In the genomic region with DNA sequence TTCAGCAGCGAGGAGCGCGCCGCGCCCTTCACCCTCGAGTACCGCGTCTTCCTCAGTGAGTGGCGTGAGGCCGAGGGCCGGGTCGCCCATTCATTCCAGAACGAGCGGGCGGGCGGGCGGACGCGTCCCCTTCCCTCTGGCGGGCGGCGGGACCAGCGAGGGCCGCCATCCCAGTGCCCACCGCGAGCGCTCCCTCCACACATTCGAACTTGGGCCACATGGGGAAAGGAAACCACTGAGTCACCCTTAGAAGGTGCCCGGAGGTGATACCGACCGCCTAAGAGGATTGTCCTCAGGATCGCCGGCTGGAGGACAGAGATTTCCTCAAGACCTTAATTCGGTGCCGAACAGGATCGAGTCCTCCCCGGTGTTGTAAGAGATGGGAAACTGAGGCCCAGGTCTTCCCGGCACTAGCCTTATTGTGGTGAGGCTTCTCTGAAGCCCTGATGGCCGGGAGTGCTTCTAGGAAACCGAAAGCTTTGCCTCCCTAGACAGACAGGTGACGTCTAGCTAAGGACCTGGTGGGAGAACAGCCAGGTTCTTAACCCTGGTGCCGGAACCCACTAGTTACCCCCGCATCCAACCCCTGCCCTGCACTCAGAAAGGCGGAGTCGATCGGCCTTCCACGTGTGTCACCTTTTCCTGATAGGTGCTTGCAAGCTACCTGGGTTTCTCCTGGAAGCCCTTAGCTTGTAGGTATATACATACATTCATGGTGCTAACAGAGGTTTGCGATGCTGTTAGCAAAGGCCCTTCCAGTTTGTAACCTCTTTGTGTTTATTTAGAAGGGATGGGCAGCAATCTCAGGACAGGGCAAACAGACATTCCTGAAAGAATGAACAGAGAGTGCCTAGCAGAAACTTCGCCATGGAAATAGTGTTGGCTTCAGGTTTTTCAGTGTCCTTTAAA, we compare ENCODE assay signal across 8 mouse cellular contexts. TPM values are rescaled to one million over a fixed set of nuclear protein-coding genes. Genes with fewer than 3 reads are reported as not detected.
DNase-seq lines count a peak whose midpoint lies in the region; ATAC-seq and TF ChIP-seq lines count a peak whose summit lies in the region.

No protein-coding gene starts in this region.

- peak overlapping the region; percentile 85 for H3K9ac ChIP-seq in forebrain, embryonic 14.5 days (ENCODE audit: low read length)
- peak overlapping the region; percentile 84 for H3K9ac ChIP-seq in midbrain, embryonic 15.5 days

- no peak for DNase-seq in layer of hippocampus, adult 2 months (ENCODE audit: low spot score in 2 of 2)
- DNase-seq in layer of hippocampus, adult 18-20 months (ENCODE audit: low spot score in 2 of 2): no peak
- DNase-seq in ZHBTc4 (ENCODE audit: low read depth, low spot score): peak; percentile 54
- no peak for DNase-seq in forebrain, embryonic 14.5 days (ENCODE audit: low spot score)
- peak; percentile 6 to 18 for DNase-seq in kidney, postnatal 36 days
- DNase-seq in adrenal gland, adult 8-10 months: no peak
- no peak for DNase-seq in left cerebral cortex, postnatal 10 days (ENCODE audit: extremely low spot score in 1 of 2, low spot score in 2 of 2)

- peaks cover 6% of the 10 kb centered on the region for H3K4me1 ChIP-seq in forebrain, embryonic 14.5 days (ENCODE audit: control insufficient read depth, insufficient read depth, low read length)
- peaks cover 21% of the 10 kb centered on the region for H3K4me1 ChIP-seq in midbrain, embryonic 15.5 days

- peak overlapping the region; percentile 91 for H3K4me3 ChIP-seq in layer of hippocampus, adult 2 months
- H3K4me3 ChIP-seq in forebrain, embryonic 14.5 days (ENCODE audit: low read depth, low read length): peak overlapping the region; percentile 85
- H3K4me3 ChIP-seq in midbrain, embryonic 15.5 days: peak overlapping the region; percentile 86

- TF ChIP-seq CTCF in layer of hippocampus, adult 2 months (conservative IDR thresholded peaks at IDR 0.05): no peak

- 1% methylated on average over 46 of the region's 49 CpGs for WGBS in forebrain, embryonic 14.5 days
- WGBS in midbrain, embryonic 15.5 days: 2% methylated on average over 49 of the region's 49 CpGs

- peak overlapping the region; percentile 93 for H3K4me2 ChIP-seq in forebrain, embryonic 14.5 days (ENCODE audit: low read length)
- H3K4me2 ChIP-seq in midbrain, embryonic 15.5 days: peak overlapping the region; percentile 88

- no peaks in the 10 kb centered on the region for H3K9me3 ChIP-seq in forebrain, embryonic 14.5 days (replicated peaks; ENCODE audit: control insufficient read depth, low read length)
- no peaks in the 10 kb centered on the region for H3K9me3 ChIP-seq in midbrain, embryonic 15.5 days

- peak overlapping the region; percentile 86 for H3K27ac ChIP-seq in layer of hippocampus, adult 2 months
- peak overlapping the region; percentile 84 for H3K27ac ChIP-seq in forebrain, embryonic 14.5 days (ENCODE audit: low read depth, low read length)
- H3K27ac ChIP-seq in midbrain, embryonic 15.5 days: peak overlapping the region; percentile 86

- no peaks in the 10 kb centered on the region for H3K27me3 ChIP-seq in forebrain, embryonic 14.5 days (replicated peaks; ENCODE audit: control insufficient read depth, insufficient read depth, low read length)
- no peaks in the 10 kb centered on the region for H3K27me3 ChIP-seq in midbrain, embryonic 15.5 days (replicated peaks)

- peaks cover 15% of the 10 kb centered on the region; the same call in 1 of the 2 replicates for H3K36me3 ChIP-seq in forebrain, embryonic 14.5 days (ENCODE audit: control insufficient read depth, insufficient read depth, low read length)
- no peaks in the 10 kb centered on the region for H3K36me3 ChIP-seq in midbrain, embryonic 15.5 days (replicated peaks)

- ATAC-seq in forebrain, embryonic 14.5 days: peak; percentile 72; the same call in 1 of the 2 replicates
- peak; percentile 71 for ATAC-seq in midbrain, embryonic 15.5 days (replicated peaks)

- intact Hi-C loops in left cerebral cortex, postnatal 10 days (cut with DNase I): loop anchor here (5.0 kb wide), 1 partner anchor 37 kb away; no protein-coding TSS in a partner anchor

RNA-seq across cellular contexts. Expression of a gene that starts 0.6 kb away (rescaled TPM):
- total RNA-seq in layer of hippocampus, adult 2 months (2021): 10 to 100 TPM; 96.5 to 98.5 TPM
- 100 to 1,000 TPM; 101 to 109 TPM for total RNA-seq in layer of hippocampus, adult 18-20 months (2021)
- 264 and 265 TPM in 2 replicates for polyA plus RNA-seq in forebrain, embryonic 14.5 days (2014; fragmentation: Nextera tagmentation; extraction: Ambion mirVana)
- 209 and 210 TPM in 2 replicates for polyA plus RNA-seq in midbrain, embryonic 15.5 days (2015; fragmentation: Nextera tagmentation; extraction: Ambion mirVana)
- total RNA-seq in adrenal gland, adult 8-10 months (2022): 100 to 1,000 TPM in 2 of 4 experiments, 10 to 100 TPM in 2; 70.0 to 114 (median 96.9) TPM
- total RNA-seq in left cerebral cortex, postnatal 10 days (2021): 100 to 1,000 TPM; 121 to 129 TPM

RNA-seq across cellular contexts. Expression of a gene that starts 31.1 kb away (rescaled TPM):
- total RNA-seq in layer of hippocampus, adult 2 months (2021): 100 to 1,000 TPM; 117 to 124 TPM
- 100 to 1,000 TPM; 119 to 122 TPM for total RNA-seq in layer of hippocampus, adult 18-20 months (2021)
- polyA plus RNA-seq in forebrain, embryonic 14.5 days (2014; fragmentation: Nextera tagmentation; extraction: Ambion mirVana): 245 and 253 TPM in 2 replicates
- 199 and 206 TPM in 2 replicates for polyA plus RNA-seq in midbrain, embryonic 15.5 days (2015; fragmentation: Nextera tagmentation; extraction: Ambion mirVana)
- total RNA-seq in adrenal gland, adult 8-10 months (2022): 100 to 1,000 TPM; 192 to 224 (median 209) TPM
- 100 to 1,000 TPM; 133 to 136 TPM for total RNA-seq in left cerebral cortex, postnatal 10 days (2021)

RNA-seq across cellular contexts. Expression of a gene that starts 46.3 kb away (rescaled TPM):
- total RNA-seq in layer of hippocampus, adult 2 months (2021): 10 to 100 TPM; 23.3 to 23.8 TPM
- total RNA-seq in layer of hippocampus, adult 18-20 months (2021): 10 to 100 TPM; 22.2 to 25.9 TPM
- polyA plus RNA-seq in forebrain, embryonic 14.5 days (2014; fragmentation: Nextera tagmentation; extraction: Ambion mirVana): 23.7 and 24.6 TPM in 2 replicates
- polyA plus RNA-seq in midbrain, embryonic 15.5 days (2015; fragmentation: Nextera tagmentation; extraction: Ambion mirVana): 31.1 and 32.9 TPM in 2 replicates
- total RNA-seq in adrenal gland, adult 8-10 months (2022): 100 to 1,000 TPM in 2 of 4 experiments, 10 to 100 TPM in 2; 58.1 to 133 (median 96.3) TPM
- total RNA-seq in left cerebral cortex, postnatal 10 days (2021): 10 to 100 TPM; 28.5 to 36.6 TPM

RNA-seq across cellular contexts. Expression of a gene that starts 53.7 kb away (rescaled TPM):
- total RNA-seq in layer of hippocampus, adult 2 months (2021): 1 to 10 TPM; 4.0 to 4.7 TPM
- total RNA-seq in layer of hippocampus, adult 18-20 months (2021): 1 to 10 TPM; 4.5 to 5.8 TPM
- polyA plus RNA-seq in forebrain, embryonic 14.5 days (2014; fragmentation: Nextera tagmentation; extraction: Ambion mirVana): 0.56 and 0.94 TPM in 2 replicates
- polyA plus RNA-seq in midbrain, embryonic 15.5 days (2015; fragmentation: Nextera tagmentation; extraction: Ambion mirVana): 2.3 and 2.4 TPM in 2 replicates
- total RNA-seq in adrenal gland, adult 8-10 months (2022): under 1 TPM in 3 of 4 experiments, not detected in 1; 0.15 to 0.32 (median 0.24) TPM
- total RNA-seq in left cerebral cortex, postnatal 10 days (2021): 1 to 10 TPM; 1.9 to 2.0 TPM

Comparison
In these comparisons a context has a peak if more than half of its experiments do, and no peak if none do; other contexts are left out.
1. DNase-seq: peak in ZHBTc4 (single experiment) and kidney, postnatal 36 days (2 of 2); none in layer of hippocampus, adult 2 months (0 of 2), layer of hippocampus, adult 18-20 months (0 of 2), forebrain, embryonic 14.5 days (single experiment), adrenal gland, adult 8-10 months (single experiment) and left cerebral cortex, postnatal 10 days (0 of 2).
2. Peak in every context shown above with its lines, with median percentiles within 50 percentile points of each other: H3K27ac ChIP-seq and H3K4me3 ChIP-seq.